Mouse (Mus musculus) gastrocnemius, postnatal 25 days (tissue): Measurements from ENCODE around the gene Agr2. TPM values are rescaled to one million over a fixed set of nuclear protein-coding genes. Genes with fewer than 3 reads are reported as not detected.

Experiments used
- total RNA-seq, 2 experiments: library from RNA; stranded (reverse); gene quantifications; 1 replicate in 1 of 2; 2 replicates in 1 of 2; pipeline ENCODE4 v1.2.3; 2021

Agr2 gene
- total RNA-seq, 2 experiments from 2014 or later = not detected

Other genes starting within 250 kb of the Agr2 start
- gene Agr3, start 67.3 kb upstream of the Agr2 start, total RNA-seq = not detected
- gene Tspan13, start 49.6 kb downstream of the Agr2 start, total RNA-seq = 10 to 100 TPM; 21.6 to 26.7 TPM
- gene Ankmy2, start 164.2 kb downstream of the Agr2 start, total RNA-seq = 1 to 10 TPM; 6.3 to 6.4 TPM
- gene Bzw2, start 165.2 kb downstream of the Agr2 start, total RNA-seq = 100 to 1,000 TPM in 1 of 2 experiments, 10 to 100 TPM in 1; 83.3 to 127 TPM